Mouse (Mus musculus) heart, embryonic 15.5 days (tissue): ENCODE data around the gene 9230112D13Rik. TPM values are rescaled to one million over a fixed set of nuclear protein-coding genes. Genes with fewer than 3 reads are reported as not detected.

ENCODE experiments used
- ATAC-seq: fragments of 200-750 bp; cut with Nextera tagmentation; replicated peaks from 2 replicates; pipeline ENCODE4 v1.8.0; 2017; ENCODE audit warnings: low read depth, moderate TSS enrichment; ENCODE audit not compliant: insufficient number of reproducible peaks, insufficient read depth, low FRiP score
- H3K27ac ChIP-seq: fragments of 300-500 bp; sonication (generic); 2 replicates; pipeline ENCODE4 v1.5.1; 2015; ENCODE audit warnings: mild to moderate bottlenecking, inconsistent platforms
- H3K27me3 ChIP-seq: fragments of 300-500 bp; sonication (generic); 2 replicates; pipeline ENCODE4 v1.6.1; 2015; ENCODE audit warnings: inconsistent platforms
- H3K36me3 ChIP-seq: fragments of 300-500 bp; sonication (generic); 2 replicates; pipeline ENCODE4 v1.6.1; 2015; ENCODE audit warnings: mild to moderate bottlenecking, inconsistent platforms
- H3K4me1 ChIP-seq: fragments of 300-500 bp; sonication (generic); replicated peaks from 2 replicates; pipeline ENCODE4 v1.6.1; 2015; ENCODE audit warnings: inconsistent platforms
- H3K4me2 ChIP-seq: fragments of 300-500 bp; sonication (generic); 2 replicates; pipeline ENCODE4 v1.6.1; 2015; ENCODE audit warnings: inconsistent platforms, mild to moderate bottlenecking, moderate library complexity
- H3K4me3 ChIP-seq: fragments of 300-500 bp; sonication (generic); 2 replicates; pipeline ENCODE4 v1.5.1; 2015; ENCODE audit warnings: mild to moderate bottlenecking, inconsistent platforms
- H3K9ac ChIP-seq: fragments of 300-500 bp; sonication (generic); 2 replicates; pipeline ENCODE4 v1.6.1; 2015; ENCODE audit warnings: mild to moderate bottlenecking, inconsistent platforms
- H3K9me3 ChIP-seq: fragments of 300-500 bp; sonication (generic); replicated peaks from 2 replicates; pipeline ENCODE4 v1.6.1; 2016; ENCODE audit warnings: inconsistent platforms
- WGBS: fragments of 180-500 bp; shearing (Covaris S2); methylation state at CpG from one replicate; pipeline ENCODE4 v1.1.7; 2015; ENCODE audit warnings: mixed read lengths; 5-methylcytosine and 5-hydroxymethylcytosine counted together
- polyA plus RNA-seq: library from polyadenylated mRNA; unstranded; fragments of >200 nt; fragmentation: Nextera tagmentation; extraction: Ambion mirVana; gene quantifications from 2 replicates; pipeline ENCODE4 v1.2.1, GENCODE M21; 2015

9230112D13Rik gene
- polyA plus RNA-seq, 1 experiment from 2014 or later, result not detected

DNA sequence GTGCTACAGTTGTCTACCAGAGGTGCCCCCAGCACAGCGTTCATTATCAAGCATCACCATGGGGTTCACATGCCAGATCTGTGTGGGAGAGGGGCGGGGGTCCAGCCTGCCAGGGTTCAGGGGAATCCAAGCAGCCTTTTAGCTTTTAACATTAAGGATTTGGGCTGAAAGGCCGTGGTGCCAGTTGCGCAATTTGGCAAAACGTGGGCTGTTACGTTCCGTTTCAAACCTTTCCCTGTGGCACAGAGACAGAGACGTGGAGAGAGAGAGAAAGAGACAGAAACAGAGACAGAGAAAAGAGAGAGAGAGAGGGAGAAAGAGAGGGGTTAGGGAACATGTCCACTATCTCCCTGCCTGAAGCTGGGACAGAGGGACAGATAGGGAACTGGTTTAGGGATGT is 39.0 kb upstream of the 9230112D13Rik start:
- Histone ChIP-seq H3K9ac (no peak overlapping the region; the same call in 1 of the 2 replicates), H3K4me3 (no peak overlapping the region), H3K27ac (no peak overlapping the region; the same call in 1 of the 2 replicates), H3K36me3 (peaks cover 26% of the 10 kb centered on the region; the same call in 1 of the 2 replicates), H3K4me1 (peaks cover 55% of the 10 kb centered on the region), H3K9me3 (no peaks in the 10 kb centered on the region), H3K27me3 (no peaks in the 10 kb centered on the region), H3K4me2 (no peak overlapping the region)
- ATAC-seq, result no peak
- WGBS, result 86% methylated on average over 8 of the region's 8 CpGs

DNA sequence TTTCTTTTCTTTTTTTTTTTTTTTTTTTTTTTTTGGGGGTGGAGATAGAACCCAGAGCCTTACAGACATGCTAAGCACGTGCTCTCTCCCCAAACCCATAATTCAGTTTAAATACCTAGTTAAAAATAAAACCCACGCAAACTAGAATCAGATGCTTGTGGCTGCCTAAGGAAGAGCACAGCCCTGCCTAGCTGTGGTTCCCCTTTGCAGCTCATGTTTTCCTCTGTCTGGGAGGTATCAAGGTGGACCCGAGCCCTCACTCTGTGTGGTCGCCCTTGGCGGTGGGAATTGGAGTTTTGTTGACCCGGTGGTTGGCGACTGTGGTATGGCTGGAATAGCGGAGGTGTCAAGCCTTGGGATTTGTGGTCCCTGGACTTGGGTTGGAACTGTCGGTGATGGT is 36.3 kb upstream of the 9230112D13Rik start:
- no peaks in the 10 kb centered on the region for H3K9me3 ChIP-seq
- peaks cover 43% of the 10 kb centered on the region for H3K4me1 ChIP-seq
- no peaks in the 10 kb centered on the region for H3K27me3 ChIP-seq
- WGBS, result 82% methylated on average over 9 of the region's 9 CpGs
- ATAC-seq, result no peak
- H3K9ac ChIP-seq, result no peak overlapping the region
- H3K4me2 ChIP-seq, result no peak overlapping the region
- H3K27ac ChIP-seq, result no peak overlapping the region
- no peak overlapping the region for H3K4me3 ChIP-seq
- H3K36me3 ChIP-seq, result peaks cover 51% of the 10 kb centered on the region; the same call in 1 of the 2 replicates

DNA sequence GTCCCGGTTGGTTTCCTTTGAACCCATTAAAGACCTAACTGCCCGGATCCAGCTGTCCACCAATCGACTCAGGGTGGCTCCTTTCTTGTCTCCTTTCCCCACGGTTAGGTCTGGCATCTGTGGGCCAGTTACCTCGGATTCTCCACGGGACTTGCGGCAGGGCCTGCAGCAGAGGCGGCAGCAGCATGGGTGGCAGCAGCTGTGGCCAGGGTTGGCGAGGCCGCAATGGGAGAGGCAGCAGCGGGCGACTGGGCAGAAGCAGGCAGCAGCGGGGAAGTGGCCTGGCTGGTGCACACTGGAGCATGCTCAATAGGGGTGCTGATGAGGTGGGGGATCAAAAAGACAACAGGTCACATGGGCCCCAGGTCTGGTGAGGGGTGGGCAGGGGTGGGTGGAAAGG is 32.6 kb upstream of the 9230112D13Rik start:
- peak overlapping the region; percentile 65 for H3K27ac ChIP-seq
- no peaks in the 10 kb centered on the region for H3K9me3 ChIP-seq
- H3K36me3 ChIP-seq, result peaks cover 53% of the 10 kb centered on the region; the same call in 1 of the 2 replicates
- ATAC-seq, result no peak; the same call in 1 of the 2 replicates
- H3K4me3 ChIP-seq, result no peak overlapping the region
- no peaks in the 10 kb centered on the region for H3K27me3 ChIP-seq
- WGBS, result 63% methylated on average over 13 of the region's 13 CpGs
- H3K4me1 ChIP-seq, result peaks cover 39% of the 10 kb centered on the region
- H3K9ac ChIP-seq, result no peak overlapping the region
- no peak overlapping the region for H3K4me2 ChIP-seq

DNA sequence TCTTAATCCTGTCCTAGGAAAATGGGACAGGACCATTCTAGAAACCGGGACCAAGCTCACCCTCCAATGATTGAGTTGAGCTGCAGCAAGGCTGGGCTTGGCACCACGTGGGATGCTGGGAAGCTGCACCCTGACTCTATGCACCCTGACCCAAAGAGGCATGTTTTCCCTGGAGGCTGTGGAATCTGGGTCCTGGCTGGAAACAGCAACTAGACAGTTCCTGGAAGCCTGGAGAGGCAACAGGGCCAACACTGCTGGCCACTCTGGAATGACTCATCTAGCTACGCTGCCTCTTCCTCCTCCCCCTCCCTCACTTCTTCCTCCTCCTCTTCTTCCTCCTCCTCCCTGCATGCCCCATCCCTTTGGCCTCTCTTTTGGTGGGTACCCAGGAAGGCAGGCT is 31.4 kb upstream of the 9230112D13Rik start:
- Histone ChIP-seq H3K9ac (no peak overlapping the region), H3K4me1 (peaks cover 49% of the 10 kb centered on the region), H3K4me2 (no peak overlapping the region), H3K36me3 (peaks cover 47% of the 10 kb centered on the region; the same call in 1 of the 2 replicates), H3K27me3 (no peaks in the 10 kb centered on the region), H3K4me3 (no peak overlapping the region), H3K9me3 (no peaks in the 10 kb centered on the region), H3K27ac (peak overlapping the region; percentile 44)
- WGBS, result 58% methylated on average over 3 of the region's 3 CpGs
- no peak for ATAC-seq

DNA sequence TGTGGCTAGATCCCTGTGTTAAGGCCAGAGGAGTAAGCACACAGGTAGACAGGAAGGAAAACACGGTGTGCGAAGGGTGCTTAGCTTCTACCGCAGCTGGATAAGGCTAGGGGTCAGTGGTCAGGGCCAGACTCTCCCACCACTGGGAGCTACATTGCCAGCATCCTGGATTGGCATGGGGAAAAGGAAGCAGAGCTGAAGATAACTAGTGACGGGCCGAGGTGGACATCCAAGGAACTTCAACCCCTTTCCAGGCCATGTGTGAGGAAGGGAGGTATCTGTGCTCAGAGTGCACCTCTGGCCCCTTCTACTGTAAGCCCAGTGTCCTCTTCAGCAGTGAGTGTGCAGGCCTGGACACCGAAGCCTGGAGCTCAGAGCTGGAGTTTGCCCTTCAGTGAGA is 30.9 kb upstream of the 9230112D13Rik start:
- WGBS, result 63% methylated on average over 6 of the region's 6 CpGs
- Histone ChIP-seq H3K9ac (no peak overlapping the region), H3K4me1 (peaks cover 54% of the 10 kb centered on the region), H3K4me3 (no peak overlapping the region), H3K4me2 (no peak overlapping the region), H3K27me3 (no peaks in the 10 kb centered on the region), H3K9me3 (no peaks in the 10 kb centered on the region), H3K27ac (peak overlapping the region; percentile 44), H3K36me3 (peaks cover 46% of the 10 kb centered on the region; the same call in 1 of the 2 replicates)
- no peak for ATAC-seq

DNA sequence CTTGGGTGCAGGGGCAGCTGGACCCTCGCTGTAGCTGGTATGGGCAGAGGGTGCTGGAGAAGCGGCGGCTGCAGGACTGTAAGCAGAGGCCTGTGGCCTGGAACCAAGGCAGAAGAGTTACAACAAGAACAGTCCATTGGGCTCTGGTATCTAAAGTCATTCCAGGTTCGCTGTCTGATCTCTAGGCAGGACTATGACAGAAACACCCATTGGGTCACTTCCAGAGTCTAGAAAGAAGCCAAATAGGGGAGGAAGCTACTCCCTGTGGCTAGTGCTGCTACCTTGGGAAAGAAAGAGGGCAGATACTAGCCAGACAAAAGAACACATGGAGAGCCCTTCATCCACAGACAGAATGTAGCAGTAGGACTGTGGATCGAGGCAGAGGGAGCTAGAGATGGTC is 29.6 kb upstream of the 9230112D13Rik start:
- WGBS, result 86% methylated on average over 5 of the region's 5 CpGs
- H3K4me3 ChIP-seq, result no peak overlapping the region
- no peak overlapping the region for H3K4me2 ChIP-seq
- no peak overlapping the region for H3K27ac ChIP-seq
- no peak for ATAC-seq
- H3K9me3 ChIP-seq, result no peaks in the 10 kb centered on the region
- H3K27me3 ChIP-seq, result no peaks in the 10 kb centered on the region
- peaks cover 39% of the 10 kb centered on the region; the same call in 1 of the 2 replicates for H3K36me3 ChIP-seq
- H3K4me1 ChIP-seq, result peaks cover 65% of the 10 kb centered on the region
- H3K9ac ChIP-seq, result no peak overlapping the region

DNA sequence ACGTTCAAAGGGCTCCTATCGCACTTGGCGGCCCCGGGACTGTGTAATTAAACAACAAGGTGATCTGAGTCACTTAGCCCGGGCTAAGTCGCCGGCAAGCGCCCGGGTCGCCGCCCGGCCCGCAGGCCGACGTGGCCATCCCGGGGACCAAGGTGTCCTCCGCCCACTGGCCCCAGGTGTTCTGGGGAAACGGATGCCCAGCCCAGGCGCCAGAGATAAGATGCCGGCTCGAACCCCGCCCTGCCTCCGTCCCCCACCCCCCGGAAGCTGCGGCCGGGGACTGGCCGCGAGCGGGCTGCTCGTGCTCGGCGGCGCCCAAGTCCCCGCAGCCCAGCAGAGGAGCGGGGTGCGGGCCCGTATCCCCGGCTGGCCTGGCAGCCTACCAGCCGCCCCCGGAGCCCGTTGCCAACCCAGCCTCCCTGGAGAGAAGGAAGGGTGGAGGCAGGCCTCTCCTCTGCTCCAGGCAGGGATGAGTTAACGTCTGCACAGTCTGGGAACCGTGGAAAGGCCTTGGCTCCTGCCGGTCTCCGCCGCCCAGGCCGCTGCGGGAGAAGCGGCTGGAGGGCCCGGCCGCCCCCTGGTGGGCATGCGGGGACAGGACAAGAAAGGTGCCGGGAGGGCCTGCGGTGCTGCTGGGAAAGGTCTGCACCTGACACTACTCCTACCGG is 26.5 kb upstream of the 9230112D13Rik start:
- Histone ChIP-seq H3K9ac (peak overlapping the region; percentile 74), H3K9me3 (no peaks in the 10 kb centered on the region), H3K27ac (peak overlapping the region; percentile 88), H3K4me3 (peak overlapping the region; percentile 61), H3K4me2 (peak overlapping the region; percentile 85), H3K4me1 (peaks cover 80% of the 10 kb centered on the region), H3K36me3 (peaks cover 15% of the 10 kb centered on the region; the same call in 1 of the 2 replicates), H3K27me3 (no peaks in the 10 kb centered on the region)
- under 1% methylated on average over 53 of the region's 55 CpGs for WGBS
- ATAC-seq, result peak; percentile 77

DNA sequence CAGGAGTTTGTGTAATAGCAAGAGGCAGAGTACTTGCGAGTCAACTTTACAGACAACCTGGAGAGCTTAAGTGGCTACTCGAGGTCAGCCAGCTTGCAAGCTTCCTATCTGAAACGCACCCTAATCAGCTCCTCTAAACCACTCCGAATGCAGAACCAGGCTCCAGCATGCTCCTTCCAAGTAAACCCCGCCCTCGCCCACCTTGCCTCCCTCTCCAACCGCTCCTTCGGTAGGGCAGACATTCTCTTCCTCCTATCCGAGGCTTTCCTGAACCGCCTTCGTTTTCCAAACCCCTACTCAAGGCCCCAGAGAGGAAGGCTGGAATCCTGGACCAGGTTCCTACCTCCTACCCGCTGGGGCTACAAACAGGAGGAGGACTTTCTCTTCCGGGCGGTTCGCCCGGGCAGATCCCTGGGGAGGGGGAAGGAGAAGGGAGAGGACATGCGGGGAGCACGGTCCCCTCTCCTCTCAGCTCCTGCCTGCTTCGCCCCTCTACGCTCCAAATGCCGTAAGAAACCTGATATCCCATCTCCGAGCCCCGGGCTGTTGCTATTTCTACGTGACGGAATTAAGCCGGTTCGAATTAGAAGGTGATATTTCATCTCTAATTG is 25.9 kb upstream of the 9230112D13Rik start:
- H3K9me3 ChIP-seq, result no peaks in the 10 kb centered on the region
- peaks cover 9% of the 10 kb centered on the region; the same call in 1 of the 2 replicates for H3K36me3 ChIP-seq
- peak overlapping the region; percentile 61 for H3K4me3 ChIP-seq
- H3K27ac ChIP-seq, result peak overlapping the region; percentile 88
- no peaks in the 10 kb centered on the region for H3K27me3 ChIP-seq
- H3K4me1 ChIP-seq, result peaks cover 80% of the 10 kb centered on the region
- WGBS, result 2% methylated on average over 27 of the region's 27 CpGs
- peak overlapping the region; percentile 85 for H3K4me2 ChIP-seq
- peak; percentile 7; the same call in 1 of the 2 replicates for ATAC-seq
- peak overlapping the region; percentile 74 for H3K9ac ChIP-seq

DNA sequence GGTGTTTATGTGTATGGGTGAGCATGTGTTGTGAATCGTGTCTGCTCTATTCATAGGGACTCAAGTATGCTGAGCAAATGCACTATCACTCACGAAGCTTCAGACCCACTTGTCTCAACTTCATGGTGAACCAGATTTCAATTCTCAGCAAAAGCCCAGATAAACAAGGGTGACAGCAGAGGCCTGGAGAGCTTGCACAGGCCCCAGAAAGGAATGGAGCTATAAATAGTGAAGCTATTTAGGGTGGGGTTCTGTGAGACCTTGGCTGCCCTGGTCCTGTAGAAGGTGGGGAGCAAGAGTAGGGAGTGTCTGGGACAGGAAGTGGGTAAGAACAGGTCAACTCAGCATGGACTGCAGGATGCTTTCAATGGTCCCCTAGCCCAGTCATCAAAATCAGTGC is 21.9 kb upstream of the 9230112D13Rik start:
- 39% methylated on average over 2 of the region's 2 CpGs for WGBS
- H3K4me3 ChIP-seq, result no peak overlapping the region
- H3K4me1 ChIP-seq, result peaks cover 77% of the 10 kb centered on the region
- peak; percentile 66 for ATAC-seq
- H3K27me3 ChIP-seq, result no peaks in the 10 kb centered on the region
- H3K9me3 ChIP-seq, result no peaks in the 10 kb centered on the region
- no peak overlapping the region for H3K9ac ChIP-seq
- H3K27ac ChIP-seq, result peak overlapping the region; percentile 91
- no peak overlapping the region; the same call in 1 of the 2 replicates for H3K4me2 ChIP-seq
- H3K36me3 ChIP-seq, result peaks cover 25% of the 10 kb centered on the region

DNA sequence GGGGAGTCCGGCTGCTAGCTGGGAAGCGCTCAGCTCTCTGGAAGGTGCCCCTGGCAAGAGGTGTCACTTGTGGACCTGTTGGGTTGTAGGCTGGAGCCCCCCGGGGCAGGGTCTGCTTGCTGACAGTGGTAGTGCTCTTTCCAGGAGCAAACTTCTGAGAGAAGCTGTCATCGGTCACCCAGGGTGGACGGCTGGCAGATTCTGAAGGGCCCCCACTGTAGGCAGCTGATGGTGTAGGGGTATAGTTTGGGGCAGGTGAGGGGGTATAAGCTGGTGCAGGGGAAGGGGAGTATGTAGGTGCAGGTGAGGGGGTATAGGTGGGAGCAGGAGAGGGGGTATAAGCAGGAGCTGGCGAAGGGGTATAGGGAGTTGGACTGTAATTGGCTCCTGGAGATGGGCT is 21.4 kb upstream of the 9230112D13Rik start:
- Histone ChIP-seq H3K36me3 (peaks cover 30% of the 10 kb centered on the region), H3K4me1 (peaks cover 71% of the 10 kb centered on the region), H3K4me2 (peak overlapping the region; percentile 15), H3K9ac (peak overlapping the region; percentile 27; the same call in 1 of the 2 replicates), H3K27me3 (no peaks in the 10 kb centered on the region), H3K27ac (peak overlapping the region; percentile 91), H3K9me3 (no peaks in the 10 kb centered on the region), H3K4me3 (no peak overlapping the region)
- 53% methylated on average over 6 of the region's 6 CpGs for WGBS
- 0 out of 2 replicates have a peak, but pooled peaks have one; percentile 2 for ATAC-seq

DNA sequence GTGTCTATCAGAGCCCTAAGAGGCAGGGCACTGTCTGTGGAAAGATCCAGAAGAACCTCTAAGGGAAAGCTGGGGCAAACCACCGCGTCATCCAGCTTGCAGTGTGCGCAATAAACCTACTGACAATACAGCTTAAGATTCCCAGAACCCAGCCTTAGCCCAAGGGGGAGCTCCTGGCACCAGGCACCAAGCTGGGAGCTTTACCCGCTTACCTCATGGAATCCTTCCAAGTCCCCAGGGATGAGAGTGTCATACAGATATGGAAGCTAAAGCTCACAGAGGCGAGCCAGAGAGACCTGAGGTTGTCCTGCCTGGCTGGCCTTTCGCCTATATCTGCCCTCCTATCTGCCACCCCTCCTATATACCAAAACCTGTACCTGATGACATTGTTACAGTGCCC is 21.0 kb upstream of the 9230112D13Rik start:
- peak; percentile 48; the same call in 1 of the 2 replicates for ATAC-seq
- Histone ChIP-seq H3K9ac (peak overlapping the region; percentile 27; the same call in 1 of the 2 replicates), H3K36me3 (peaks cover 34% of the 10 kb centered on the region), H3K9me3 (no peaks in the 10 kb centered on the region), H3K4me1 (peaks cover 67% of the 10 kb centered on the region), H3K4me2 (peak overlapping the region; percentile 15), H3K4me3 (no peak overlapping the region), H3K27me3 (no peaks in the 10 kb centered on the region), H3K27ac (peak overlapping the region; percentile 91)
- WGBS, result 46% methylated on average over 6 of the region's 6 CpGs
